Mouse (Mus musculus): ENCODE data around the gene Lyg1. TPM values are rescaled to one million over a fixed set of nuclear protein-coding genes. Genes with fewer than 3 reads are reported as not detected.
A peak's percentile ranks its signal among the peaks of the same experiment; 100 is the strongest.

The Lyg1 gene
- total RNA-seq, 1 experiment, result not detected

- H3K9me3 ChIP-seq (ENCODE audit: control insufficient read depth, insufficient read depth, low read depth, low read length), result no peaks in the 10 kb centered on the region
- no peak for TF ChIP-seq CHD2 (IDR thresholded peaks at IDR 0.05; ENCODE audit: low read depth, low read length)
- no peak for TF ChIP-seq HCFC1 (IDR thresholded peaks at IDR 0.05; ENCODE audit: borderline replicate concordance, insufficient read depth, low read length)
- no peak for TF ChIP-seq ZNF384 (IDR thresholded peaks at IDR 0.05; ENCODE audit: low read depth, low read length)
- TF ChIP-seq ZC3H11A (IDR thresholded peaks at IDR 0.05; ENCODE audit: borderline replicate concordance, low read depth, low read length), result no peak
- no peak for TF ChIP-seq MAFK (IDR thresholded peaks at IDR 0.05; ENCODE audit: insufficient read depth, low read depth, low read length)
- no peak overlapping the region for H3K9ac ChIP-seq (ENCODE audit: insufficient read depth, low read depth, low read length, poor library complexity, severe bottlenecking)
- H3K27ac ChIP-seq (ENCODE audit: insufficient read depth, low read depth, low read length, poor library complexity, severe bottlenecking), result no peak overlapping the region
- no peak for DNase-seq (ENCODE audit: low read depth, low spot score)
- in situ Hi-C loops (cut with MboI; ENCODE audit: low sequenced_read_pairs in 2 of 2, unreplicated experiment in 2 of 2), result no loop called here
- peaks cover 9% of the 10 kb centered on the region for H3K36me3 ChIP-seq (ENCODE audit: control insufficient read depth, insufficient read depth, low read length, poor library complexity, severe bottlenecking)
- peaks cover 2% of the 10 kb centered on the region in 2 experiments; a peak in 1 of 4 replicates for H3K4me1 ChIP-seq (ENCODE audit: control insufficient read depth in 2 of 2, insufficient read depth in 2 of 2, low read length in 2 of 2, poor library complexity in 1 of 2)
- peak overlapping the region in 1 of 2 experiments; percentile 87; a peak in 1 of 4 replicates for H3K4me3 ChIP-seq (ENCODE audit: insufficient read depth in 1 of 2, low read depth in 1 of 2, low read length in 2 of 2, poor library complexity in 1 of 2, severe bottlenecking in 1 of 2)
Observed at GRCm38 (mm10) chr1:37999552-37999951, 42.0 kb upstream of the Lyg1 start.

GRCm38 (mm10) chr1:37998371-37999199 lies 41.0 kb upstream of the Lyg1 start:
- TF ChIP-seq CHD2 (IDR thresholded peaks at IDR 0.05; ENCODE audit: low read depth, low read length) (no peak), MAFK (IDR thresholded peaks at IDR 0.05; ENCODE audit: insufficient read depth, low read depth, low read length) (no peak), ZC3H11A (IDR thresholded peaks at IDR 0.05; ENCODE audit: borderline replicate concordance, low read depth, low read length) (no peak), HCFC1 (IDR thresholded peaks at IDR 0.05; ENCODE audit: borderline replicate concordance, insufficient read depth, low read length) (no peak), ZNF384 (IDR thresholded peaks at IDR 0.05; ENCODE audit: low read depth, low read length) (no peak)
- DNase-seq (ENCODE audit: low read depth, low spot score), result no peak

DNA sequence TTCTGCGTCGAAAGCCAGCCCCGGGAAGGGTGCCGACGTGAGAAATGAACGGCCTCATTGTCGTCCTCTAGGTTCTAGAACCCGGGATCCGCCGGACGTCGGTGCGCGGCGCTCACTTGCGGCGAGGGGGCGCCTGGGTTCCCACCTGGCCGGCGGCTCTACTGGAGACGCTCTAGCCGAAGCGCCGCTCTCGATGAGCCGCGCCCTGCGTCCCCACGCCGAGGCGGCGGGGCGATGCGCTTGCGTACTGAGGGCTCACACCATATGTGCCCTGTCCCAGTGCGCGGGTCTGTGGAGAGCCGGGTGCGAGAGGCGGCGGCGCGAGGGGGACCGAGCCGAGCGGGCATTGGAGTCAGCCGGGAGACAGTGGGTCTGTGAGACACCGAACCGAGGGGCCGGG lies 40.3 kb upstream of the Lyg1 start, which contains the start of the genes Txndc9 and Eif5b:
Txndc9 (minus strand) TSS at position 27 of the 400 bp plus-strand sequence.
Eif5b (plus strand) TSS at position 144 of the 400 bp plus-strand sequence.
- Histone ChIP-seq H3K4me1 (ENCODE audit: control insufficient read depth in 2 of 2, insufficient read depth in 2 of 2, low read length in 2 of 2, poor library complexity in 1 of 2) (peaks cover 2% of the 10 kb centered on the region in 2 experiments; a peak in 1 of 4 replicates), H3K4me3 (ENCODE audit: insufficient read depth in 1 of 2, low read depth in 1 of 2, low read length in 2 of 2, poor library complexity in 1 of 2, severe bottlenecking in 1 of 2) (peak within 1 kb of the TSS; percentile 86 to 92), H3K36me3 (ENCODE audit: control insufficient read depth, insufficient read depth, low read length, poor library complexity, severe bottlenecking) (peaks cover 18% of the 10 kb centered on the region), H3K9me3 (ENCODE audit: control insufficient read depth, insufficient read depth, low read depth, low read length) (no peaks in the 10 kb centered on the region), H3K9ac (ENCODE audit: insufficient read depth, low read depth, low read length, poor library complexity, severe bottlenecking) (peak within 1 kb of the TSS; percentile 96), H3K27ac (ENCODE audit: insufficient read depth, low read depth, low read length, poor library complexity, severe bottlenecking) (peak within 1 kb of the TSS; percentile 84)
- in situ Hi-C loops (cut with MboI; ENCODE audit: low sequenced_read_pairs in 2 of 2, unreplicated experiment in 2 of 2), result no loop called here
- peak; percentile 89 for DNase-seq (ENCODE audit: low read depth, low spot score)
- TF ChIP-seq MAFK (IDR thresholded peaks at IDR 0.05; ENCODE audit: insufficient read depth, low read depth, low read length) (no peak), ZC3H11A (IDR thresholded peaks at IDR 0.05; ENCODE audit: borderline replicate concordance, low read depth, low read length) (no peak), ZNF384 (IDR thresholded peaks at IDR 0.05; ENCODE audit: low read depth, low read length) (no peak), CHD2 (IDR thresholded peaks at IDR 0.05; ENCODE audit: low read depth, low read length) (no peak), HCFC1 (IDR thresholded peaks at IDR 0.05; ENCODE audit: borderline replicate concordance, insufficient read depth, low read length) (peak; percentile 85)

More at GRCm38 (mm10) chr1:37998371-37999199, 41.0 kb upstream of the Lyg1 start:
- Histone ChIP-seq H3K9ac (ENCODE audit: insufficient read depth, low read depth, low read length, poor library complexity, severe bottlenecking) (peak overlapping the region; percentile 89), H3K9me3 (ENCODE audit: control insufficient read depth, insufficient read depth, low read depth, low read length) (no peaks in the 10 kb centered on the region), H3K36me3 (ENCODE audit: control insufficient read depth, insufficient read depth, low read length, poor library complexity, severe bottlenecking) (peaks cover 16% of the 10 kb centered on the region), H3K4me1 (ENCODE audit: control insufficient read depth in 2 of 2, insufficient read depth in 2 of 2, low read length in 2 of 2, poor library complexity in 1 of 2) (peaks cover 2% of the 10 kb centered on the region in 2 experiments; a peak in 1 of 4 replicates), H3K27ac (ENCODE audit: insufficient read depth, low read depth, low read length, poor library complexity, severe bottlenecking) (peak overlapping the region; percentile 3; the same call in 1 of the 2 replicates), H3K4me3 (ENCODE audit: insufficient read depth in 1 of 2, low read depth in 1 of 2, low read length in 2 of 2, poor library complexity in 1 of 2, severe bottlenecking in 1 of 2) (peak overlapping the region; percentile 84 to 87)
- in situ Hi-C loops (cut with MboI; ENCODE audit: low sequenced_read_pairs in 2 of 2, unreplicated experiment in 2 of 2), result no loop called here

DNA sequence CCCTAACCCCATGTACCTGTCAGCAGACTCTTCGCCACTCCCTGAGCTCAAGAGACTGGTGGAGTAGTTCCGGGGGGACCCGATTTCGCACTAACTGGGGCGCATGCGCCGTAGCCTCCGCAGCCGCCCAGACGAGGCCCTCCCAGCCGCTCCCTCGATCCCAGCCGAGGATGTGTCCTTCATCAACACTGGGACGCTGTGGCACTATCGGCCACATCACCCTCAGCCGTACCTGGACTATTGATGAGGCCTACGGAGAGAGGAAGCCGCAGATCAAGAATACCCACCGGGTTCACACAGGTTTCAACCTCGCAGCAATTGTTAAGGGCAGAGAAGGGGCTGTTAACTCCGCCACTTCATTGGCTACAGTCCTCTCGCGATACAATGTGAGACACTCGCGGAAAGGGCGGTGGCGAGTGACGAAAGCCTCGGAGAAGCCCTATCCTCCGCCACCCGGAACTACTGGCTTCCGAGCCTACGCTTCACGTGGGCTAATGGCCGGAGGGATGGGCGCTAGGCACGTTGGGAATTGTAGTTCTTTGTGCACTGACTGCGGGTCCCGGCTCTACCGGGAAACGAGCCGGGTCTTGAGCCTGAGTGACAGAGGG lies 39.4 kb upstream of the Lyg1 start:
- in situ Hi-C loops (cut with MboI; ENCODE audit: low sequenced_read_pairs in 2 of 2, unreplicated experiment in 2 of 2), result no loop called here
- Histone ChIP-seq H3K9ac (ENCODE audit: insufficient read depth, low read depth, low read length, poor library complexity, severe bottlenecking) (peak overlapping the region; percentile 96), H3K36me3 (ENCODE audit: control insufficient read depth, insufficient read depth, low read length, poor library complexity, severe bottlenecking) (peaks cover 23% of the 10 kb centered on the region), H3K4me3 (ENCODE audit: insufficient read depth in 1 of 2, low read depth in 1 of 2, low read length in 2 of 2, poor library complexity in 1 of 2, severe bottlenecking in 1 of 2) (peak overlapping the region; percentile 86 to 92), H3K27ac (ENCODE audit: insufficient read depth, low read depth, low read length, poor library complexity, severe bottlenecking) (peak overlapping the region; percentile 84), H3K4me1 (ENCODE audit: control insufficient read depth in 2 of 2, insufficient read depth in 2 of 2, low read length in 2 of 2, poor library complexity in 1 of 2) (peaks cover 1 to 2% of the 10 kb centered on the region in 2 experiments; a peak in 1 of 4 replicates), H3K9me3 (ENCODE audit: control insufficient read depth, insufficient read depth, low read depth, low read length) (no peaks in the 10 kb centered on the region)
- TF ChIP-seq CHD2 (IDR thresholded peaks at IDR 0.05; ENCODE audit: low read depth, low read length) (peak; percentile 95), HCFC1 (IDR thresholded peaks at IDR 0.05; ENCODE audit: borderline replicate concordance, insufficient read depth, low read length) (peak; percentile 94), ZNF384 (IDR thresholded peaks at IDR 0.05; ENCODE audit: low read depth, low read length) (no peak)
- peak; percentile 99 for DNase-seq (ENCODE audit: low read depth, low spot score)
